19 mouse cellular contexts compared by ENCODE assay signal in genomic region chr1:57460305-57460940, GRCm38 (mm10).
"Had no signal": no experiment of that assay in that cellular context is flagged by ENCODE, and none has a peak within 500 bp of the region (broad histone marks: within the 10 kb centered on the region; RNA-seq: fewer than 3 reads in every experiment).

No protein-coding gene starts in this region.

- DNase-seq: lung, adult 2 months; lung, postnatal 36 days; midbrain, embryonic 14.5 days; retina, postnatal 1 day; right cerebral cortex, adult 18-20 months; right cerebral cortex, postnatal 25 days; right cerebral cortex, postnatal 4 days; spleen, adult 18-20 months; thymus, adult 18-20 months; thymus, postnatal 14 days; thymus, postnatal 36 days had no signal

- H3K27me3 ChIP-seq: liver, embryonic 12.5 days; midbrain, embryonic 12.5 days; neural tube, embryonic 13.5 days; neural tube, embryonic 15.5 days had no signal

- H3K4me3 ChIP-seq: liver, embryonic 12.5 days; midbrain, embryonic 10.5 days; midbrain, embryonic 12.5 days; myocyte; neural tube, embryonic 13.5 days; neural tube, embryonic 15.5 days had no signal

- H3K4me1 ChIP-seq: liver, embryonic 12.5 days; midbrain, embryonic 10.5 days; midbrain, embryonic 12.5 days; neural tube, embryonic 13.5 days; neural tube, embryonic 15.5 days had no signal

- H3K36me3 ChIP-seq: liver, embryonic 12.5 days; midbrain, embryonic 10.5 days; midbrain, embryonic 12.5 days; neural tube, embryonic 13.5 days; neural tube, embryonic 15.5 days had no signal

- H3K4me2 ChIP-seq: liver, embryonic 12.5 days; midbrain, embryonic 12.5 days; neural tube, embryonic 13.5 days; neural tube, embryonic 15.5 days had no signal

- ATAC-seq: liver, embryonic 12.5 days; midbrain, embryonic 16.5 days had no signal

- H3K27ac ChIP-seq: liver, embryonic 12.5 days; liver, embryonic 14.5 days; midbrain, embryonic 10.5 days; midbrain, embryonic 12.5 days; neural tube, embryonic 13.5 days; neural tube, embryonic 15.5 days had no signal

- H3K9me3 ChIP-seq: liver, embryonic 12.5 days; midbrain, embryonic 10.5 days; midbrain, embryonic 12.5 days; neural tube, embryonic 13.5 days; neural tube, embryonic 15.5 days had no signal

- H3K9ac ChIP-seq: liver, embryonic 12.5 days; liver, embryonic 14.5 days; midbrain, embryonic 12.5 days; neural tube, embryonic 13.5 days; neural tube, embryonic 15.5 days had no signal
